Mouse (Mus musculus): ENCODE measurements around the gene Chac2. TPM values are rescaled to one million over a fixed set of nuclear protein-coding genes. Genes with fewer than 3 reads are reported as not detected.

The Chac2 gene
- polyA plus RNA-seq (2012; rRNA removed; ENCODE audit: low replicate concordance), result 1.8 and 2.3 TPM in 2 replicates

DNA sequence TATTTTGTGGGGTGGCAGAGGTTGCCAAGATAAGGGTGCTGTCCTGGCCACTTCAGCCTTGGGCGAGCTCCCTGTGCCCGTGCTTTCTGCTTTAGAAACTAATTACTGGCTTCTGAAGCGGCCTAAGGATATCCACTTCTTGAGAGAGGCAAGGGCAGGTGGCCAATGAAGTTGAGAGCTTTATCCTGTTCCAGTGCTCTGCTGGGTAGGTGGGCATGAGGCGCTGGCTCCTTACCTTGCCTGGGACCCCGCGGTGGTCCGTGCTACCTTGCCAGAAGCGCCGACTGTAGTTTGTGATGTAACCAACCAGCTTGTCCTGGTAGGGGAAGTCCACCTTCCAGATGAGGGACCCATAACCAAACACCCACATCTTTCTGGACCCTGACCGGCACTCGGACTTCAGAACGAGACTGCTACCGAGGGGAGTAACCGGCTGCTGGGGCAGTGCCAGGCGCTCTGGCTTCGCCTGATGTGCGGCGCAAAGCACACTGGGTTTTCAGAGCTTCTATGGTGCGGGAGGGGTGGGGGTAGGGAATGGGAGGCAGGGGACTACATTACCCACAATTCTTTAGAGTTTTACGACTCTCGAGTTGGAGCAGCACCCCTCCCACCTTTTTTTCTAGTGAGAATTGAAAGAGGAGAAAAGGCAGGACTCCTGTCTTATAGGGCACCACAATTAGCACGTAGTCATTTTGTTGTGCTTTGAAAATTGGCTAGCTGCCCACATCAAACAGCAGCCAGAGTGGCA, at the start of gene Chac2:
Chac2 (minus strand) TSS at position 474 of the 748 bp plus-strand sequence.

GRCm38 (mm10) chr11:30954279-30954725, 31.8 kb downstream of the Chac2 start, which contains the start of gene Erlec1:
TSS of gene Erlec1 (minus strand) at chr11:30954335.

Other genes with a start within 250 kb of the Chac2 start
- gene Psme4, start 214.6 kb downstream of the Chac2 start, polyA plus RNA-seq (2012; rRNA removed; ENCODE audit: low replicate concordance), result 6.6 and 20.6 TPM in 2 replicates
- 0.24 and 0.45 TPM in 2 replicates for gene Gpr75, start 101.0 kb downstream of the Chac2 start, polyA plus RNA-seq (2012; rRNA removed; ENCODE audit: low replicate concordance)
- 1.4 and 4.2 TPM in 2 replicates for gene Asb3, start 100.9 kb downstream of the Chac2 start, polyA plus RNA-seq (2012; rRNA removed; ENCODE audit: low replicate concordance)
- 22.7 and 27.2 TPM in 2 replicates for gene Erlec1, start 32.0 kb downstream of the Chac2 start, polyA plus RNA-seq (2012; rRNA removed; ENCODE audit: low replicate concordance)
- gene Gm17332, start 196.1 kb upstream of the Chac2 start, polyA plus RNA-seq (2012; rRNA removed; ENCODE audit: low replicate concordance), result not detected in 2 replicates

All from mammary gland, adult 2 months (tissue).